Mouse (Mus musculus) layer of hippocampus, adult 11-12 months (tissue): ENCODE measurements around the gene Gm813.
A peak's percentile ranks its signal among the peaks of the same experiment; 100 is the strongest.
"Not testable (repeated sequence)": the region's sequence is repeated elsewhere in the genome, so short reads cannot be mapped to it uniquely, and the experiment has no call there.

ENCODE experiments used
- DNase-seq: peaks from one replicate; pipeline ENCODE4 v3.0.0; 2022; ENCODE audit warnings: low spot score

The Gm813 gene

GRCm38 (mm10) chr16:58616878-58617277, at the start of gene Gm813:
Gene Gm813, minus strand, starts transcription at chr16:58616978.
- DNase-seq = no peak

GRCm38 (mm10) chr16:58665137-58665536, 48.4 kb upstream of the Gm813 start:
- not testable (repeated sequence) for DNase-seq

GRCm38 (mm10) chr16:58663816-58664215, 47.0 kb upstream of the Gm813 start:
- no peak for DNase-seq

- DNase-seq = no peak
Observed at GRCm38 (mm10) chr16:58663021-58663420, 46.2 kb upstream of the Gm813 start.

- no peak for DNase-seq
Observed at GRCm38 (mm10) chr16:58662287-58662791, 45.6 kb upstream of the Gm813 start.

- no peak for DNase-seq
Observed at GRCm38 (mm10) chr16:58661826-58662225, 45.0 kb upstream of the Gm813 start.

- DNase-seq = no peak
Observed at GRCm38 (mm10) chr16:58658668-58659067, 41.9 kb upstream of the Gm813 start.

- no peak for DNase-seq
Observed at GRCm38 (mm10) chr16:58656526-58656925, 39.7 kb upstream of the Gm813 start.

- no peak for DNase-seq
Observed at GRCm38 (mm10) chr16:58655751-58656150, 39.0 kb upstream of the Gm813 start.

GRCm38 (mm10) chr16:58649979-58650378, 33.2 kb upstream of the Gm813 start:
- no peak for DNase-seq

- DNase-seq = no peak
Observed at GRCm38 (mm10) chr16:58638689-58639175, 22.0 kb upstream of the Gm813 start, which contains the start of gene E330017A01Rik. Gene E330017A01Rik, minus strand, starts transcription at chr16:58638739.

GRCm38 (mm10) chr16:58638016-58638415, 21.2 kb upstream of the Gm813 start:
- DNase-seq = no peak

- no peak for DNase-seq
Observed at GRCm38 (mm10) chr16:58637448-58637847, 20.7 kb upstream of the Gm813 start.

GRCm38 (mm10) chr16:58635866-58636265, 19.1 kb upstream of the Gm813 start:
- no peak for DNase-seq

- no peak for DNase-seq
Observed at GRCm38 (mm10) chr16:58629736-58630135, 13.0 kb upstream of the Gm813 start.

GRCm38 (mm10) chr16:58628968-58629367, 12.2 kb upstream of the Gm813 start:
- DNase-seq = no peak

GRCm38 (mm10) chr16:58628336-58628680, 11.5 kb upstream of the Gm813 start:
- DNase-seq = no peak

GRCm38 (mm10) chr16:58627597-58628335, 11.0 kb upstream of the Gm813 start:
- DNase-seq = no peak

- peak; percentile 68 for DNase-seq
Observed at GRCm38 (mm10) chr16:58623944-58624343, 7.2 kb upstream of the Gm813 start.

- no peak for DNase-seq
Observed at GRCm38 (mm10) chr16:58623114-58623513, 6.3 kb upstream of the Gm813 start.

GRCm38 (mm10) chr16:58622377-58622776, 5.6 kb upstream of the Gm813 start:
- DNase-seq = no peak

- DNase-seq = no peak
Observed at GRCm38 (mm10) chr16:58617346-58617745, 568 bp upstream of the Gm813 start.

GRCm38 (mm10) chr16:58612969-58613368, 3.8 kb downstream of the Gm813 start:
- no peak for DNase-seq

- DNase-seq = no peak
Observed at GRCm38 (mm10) chr16:58607101-58607500, 9.7 kb downstream of the Gm813 start.
